Mouse (Mus musculus): ENCODE results near the gene Cemip2.

Gene Cemip2

GRCm38 (mm10) chr19:21781066-21781786 is 3.1 kb downstream of the Cemip2 start:
- peak; percentile 69 for DNase-seq

DNA sequence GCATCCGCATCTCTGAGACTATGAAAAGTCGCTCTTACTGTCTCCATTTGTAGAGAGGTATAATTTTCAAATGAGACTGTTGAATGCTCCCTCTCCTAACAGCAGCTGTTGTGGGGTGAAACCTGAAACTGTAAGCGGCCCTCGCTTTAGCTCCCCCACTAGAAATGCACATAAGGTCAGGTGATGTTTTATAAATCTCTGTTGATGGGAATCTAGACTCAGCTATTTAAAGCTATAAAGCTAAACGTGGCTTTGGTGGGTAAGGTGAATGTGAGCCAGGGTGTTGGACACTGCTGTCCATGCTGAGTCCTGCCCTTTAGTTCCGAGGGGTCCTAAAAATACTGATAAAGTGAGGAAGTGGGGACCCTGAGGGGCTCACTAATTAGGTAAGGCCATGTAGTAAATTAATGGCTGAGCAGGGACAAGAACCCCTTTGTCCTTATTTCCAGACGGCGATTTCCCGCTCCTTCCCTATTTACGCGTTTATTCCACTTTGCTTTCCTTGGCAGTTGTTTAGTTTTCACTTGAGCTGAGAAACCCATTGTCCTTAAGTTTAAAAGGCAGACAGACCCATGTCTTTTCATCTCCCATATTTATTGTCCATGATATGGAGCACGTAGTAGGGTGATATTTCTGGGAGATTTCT is 3.8 kb downstream of the Cemip2 start:
- peak; percentile 67 for DNase-seq

DNA sequence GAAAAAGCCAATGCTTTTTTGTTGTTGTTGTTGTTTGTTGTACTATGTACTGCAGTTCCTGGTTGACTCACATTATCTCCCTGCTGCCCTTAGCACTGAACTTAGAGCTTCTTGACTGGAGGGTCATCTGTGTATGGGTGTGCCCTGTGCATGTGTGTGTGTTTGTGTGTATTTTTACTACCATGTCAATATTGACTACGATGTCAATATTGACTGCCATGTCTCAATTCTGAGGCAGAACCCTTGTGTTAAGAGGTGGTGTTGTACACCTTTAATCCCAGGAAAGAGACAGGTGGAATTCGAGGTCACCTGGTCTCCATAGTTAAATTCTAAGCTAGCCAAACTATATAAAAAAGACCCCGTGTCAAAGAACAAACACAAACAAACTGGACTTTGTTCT is 5.6 kb downstream of the Cemip2 start:
- DNase-seq: no peak

DNA sequence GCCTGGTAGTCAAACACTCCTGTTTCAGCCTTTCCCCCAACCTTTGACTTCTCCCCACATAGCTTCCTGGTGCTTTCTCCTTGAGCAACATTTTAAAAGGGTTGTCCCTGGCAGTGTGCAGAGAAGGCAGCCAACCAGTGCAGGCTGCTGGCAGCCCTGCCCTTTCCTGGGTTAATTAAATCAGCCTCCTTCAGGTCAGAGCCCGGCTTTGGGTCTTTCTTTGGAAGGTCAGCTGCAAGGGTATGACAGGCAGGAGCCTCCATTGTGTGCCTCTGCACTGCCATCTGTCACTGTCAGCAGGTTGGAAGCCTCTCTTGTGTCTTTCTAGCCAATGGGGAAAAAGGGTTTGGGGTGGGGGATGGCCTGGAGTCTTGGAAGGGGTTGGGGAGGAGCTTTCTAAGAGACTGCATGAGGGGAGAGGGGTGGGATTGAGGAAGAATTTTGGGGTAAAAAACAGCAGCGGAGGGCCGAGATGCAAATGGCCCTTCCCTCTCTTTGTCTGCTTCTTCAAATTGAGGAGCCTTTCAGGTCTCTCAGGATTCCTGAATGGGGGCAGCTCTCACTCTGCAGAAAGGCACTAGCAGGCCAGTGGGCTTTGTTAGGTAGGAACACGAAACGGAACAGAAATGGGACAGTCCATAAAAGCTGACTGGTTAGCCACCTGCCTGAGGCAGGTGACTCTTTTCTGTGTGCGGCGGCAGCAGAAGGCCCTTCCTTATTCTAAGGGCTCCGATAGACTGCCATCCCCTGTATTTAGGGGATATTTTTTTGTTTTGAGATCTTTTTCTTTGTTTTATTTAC is 6.4 kb downstream of the Cemip2 start:
- DNase-seq: peak; percentile 91

DNA sequence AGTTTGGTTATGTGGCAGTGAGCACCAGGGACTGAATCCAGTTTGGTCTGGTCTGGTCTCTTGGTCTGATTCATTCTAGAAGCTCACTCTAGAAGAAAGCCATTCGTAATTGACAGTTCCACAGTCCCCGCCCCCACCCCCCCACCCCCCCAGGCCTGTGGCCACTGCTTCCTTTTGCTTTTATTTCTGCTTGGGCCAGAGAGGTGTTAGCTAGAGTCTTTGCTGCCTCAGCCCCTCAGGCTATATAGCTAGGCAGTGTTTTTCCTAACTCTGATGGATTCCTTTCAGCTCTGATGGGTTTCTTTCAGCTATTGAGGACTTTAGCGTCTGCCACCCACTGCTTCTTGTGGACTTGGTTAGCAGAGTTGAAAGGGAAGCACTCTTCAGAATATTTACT is 7.0 kb downstream of the Cemip2 start:
- no peak for DNase-seq

DNA sequence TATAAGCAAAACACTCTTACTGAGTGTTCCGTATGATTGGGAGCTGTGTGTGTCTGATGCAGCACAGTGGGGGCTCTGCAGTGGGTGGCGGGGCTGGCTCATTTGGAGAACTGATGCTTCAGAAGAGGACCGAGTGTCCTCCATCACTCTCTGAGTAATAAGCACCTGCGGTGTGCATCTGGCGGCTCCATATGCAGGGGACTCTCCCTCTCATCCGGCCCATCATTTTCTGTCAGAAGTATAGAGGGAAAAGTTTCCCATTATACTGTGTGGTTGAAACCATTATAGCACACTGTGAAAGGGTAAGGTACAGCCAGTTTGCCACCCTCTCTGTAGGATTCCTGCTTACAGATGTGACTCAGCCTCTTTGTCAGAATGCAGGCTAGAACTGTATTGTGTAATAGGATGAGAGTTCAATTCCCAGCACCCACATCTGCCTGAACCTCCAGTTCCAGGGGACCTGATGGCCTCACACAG is 8.9 kb downstream of the Cemip2 start:
- no peak for DNase-seq

- peak; percentile 59 for DNase-seq
Observed at GRCm38 (mm10) chr19:21788999-21789398, 10.9 kb downstream of the Cemip2 start.

DNA sequence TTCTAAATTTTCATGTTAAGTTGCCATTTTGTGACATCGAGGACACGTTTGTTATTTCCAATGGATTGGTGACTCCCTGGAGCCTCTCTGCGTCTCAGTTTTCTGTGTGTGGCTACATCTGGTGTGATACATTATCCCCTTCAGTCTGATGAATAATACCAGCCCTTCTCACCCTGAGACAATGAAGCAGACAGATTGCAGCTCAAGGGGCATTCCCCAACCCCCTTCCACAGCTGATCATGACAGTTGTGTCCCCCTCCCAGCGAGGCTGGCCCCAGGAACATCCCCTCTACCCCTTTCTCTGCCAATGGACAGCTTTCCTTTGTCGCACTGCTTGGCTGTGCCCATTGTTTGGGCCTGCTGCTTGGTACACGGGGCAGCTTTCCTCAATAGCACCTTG is 11.5 kb downstream of the Cemip2 start:
- peak; percentile 87 for DNase-seq

DNA sequence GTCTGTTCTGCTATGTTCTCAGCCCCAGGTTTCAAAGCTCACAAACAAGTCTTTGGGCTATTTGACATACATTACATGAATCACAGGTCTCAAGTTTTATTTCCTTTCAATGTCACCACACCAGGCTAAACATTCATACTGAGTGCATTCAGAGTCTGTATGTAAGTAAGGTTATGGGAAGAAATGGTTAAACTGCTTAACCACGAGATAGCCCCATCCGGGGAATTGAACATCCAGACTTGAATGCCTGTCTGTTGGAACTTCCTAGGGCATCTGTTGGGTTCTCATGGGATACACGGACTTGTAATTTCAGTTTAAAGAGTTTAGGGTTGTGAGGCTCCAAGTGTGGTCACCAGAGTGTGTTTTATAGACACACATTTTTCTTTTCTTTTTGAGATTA is 13.2 kb downstream of the Cemip2 start:
- no peak for DNase-seq

DNA sequence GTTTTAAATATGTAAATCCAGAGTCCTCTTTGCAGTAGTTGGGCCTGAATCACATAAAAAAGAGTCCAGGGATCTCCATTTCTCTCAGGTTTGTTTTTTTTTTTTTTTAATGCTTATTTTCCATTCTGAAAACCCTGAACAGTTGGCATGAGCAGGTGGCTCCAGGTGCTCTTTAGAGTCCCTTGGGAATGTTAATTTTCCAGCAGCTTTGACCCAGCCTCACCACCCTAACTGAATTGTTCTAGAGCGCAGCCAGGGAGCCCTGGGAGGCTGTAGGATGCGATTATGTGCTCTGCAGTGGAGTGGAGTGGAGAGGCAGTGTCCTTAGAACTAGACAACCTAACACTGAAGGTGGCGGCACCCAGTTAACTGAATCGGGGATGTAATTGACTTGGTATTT is 13.7 kb downstream of the Cemip2 start:
- DNase-seq: no peak

GRCm38 (mm10) chr19:21792587-21793175 is 14.5 kb downstream of the Cemip2 start:
- DNase-seq: no peak

DNA sequence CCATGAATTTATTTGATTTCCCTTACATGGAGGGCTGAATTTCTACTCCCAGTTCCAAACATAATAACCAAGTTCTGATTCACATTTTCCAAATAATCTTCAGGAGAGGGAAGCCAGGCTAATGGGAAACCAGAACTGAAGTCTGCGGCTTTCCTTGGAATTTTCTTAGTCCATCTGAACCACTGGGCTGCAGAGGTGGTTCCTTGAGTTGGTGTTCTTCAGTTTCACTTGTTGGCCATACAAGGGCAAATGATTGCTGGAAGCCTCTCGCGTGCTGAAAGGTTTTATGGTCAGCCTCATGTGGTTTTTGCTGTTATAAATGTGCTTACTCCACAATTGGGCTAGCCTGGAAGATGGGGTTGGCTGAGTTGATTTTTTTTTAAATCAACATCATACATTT is 16.4 kb downstream of the Cemip2 start:
- DNase-seq: no peak

DNA sequence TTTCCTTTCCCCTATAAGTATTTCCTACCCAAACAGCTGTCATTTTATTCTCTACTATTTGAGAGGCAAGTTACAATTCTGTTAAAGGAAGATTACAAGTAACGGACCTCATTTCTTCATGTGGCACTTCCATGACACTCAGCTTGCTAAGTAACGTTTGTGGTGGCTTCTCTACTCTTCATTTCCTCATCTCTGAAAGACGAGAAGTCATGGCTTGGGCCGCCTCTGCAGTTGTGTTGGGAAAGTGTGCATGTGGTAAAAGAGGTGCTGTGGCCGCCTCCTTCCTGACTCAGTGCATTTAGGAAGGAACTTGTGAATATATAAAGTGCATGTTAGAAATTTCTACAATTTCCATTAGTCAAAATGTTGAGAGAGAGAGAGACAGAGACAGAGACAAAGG is 18.2 kb downstream of the Cemip2 start:
- DNase-seq: no peak

DNA sequence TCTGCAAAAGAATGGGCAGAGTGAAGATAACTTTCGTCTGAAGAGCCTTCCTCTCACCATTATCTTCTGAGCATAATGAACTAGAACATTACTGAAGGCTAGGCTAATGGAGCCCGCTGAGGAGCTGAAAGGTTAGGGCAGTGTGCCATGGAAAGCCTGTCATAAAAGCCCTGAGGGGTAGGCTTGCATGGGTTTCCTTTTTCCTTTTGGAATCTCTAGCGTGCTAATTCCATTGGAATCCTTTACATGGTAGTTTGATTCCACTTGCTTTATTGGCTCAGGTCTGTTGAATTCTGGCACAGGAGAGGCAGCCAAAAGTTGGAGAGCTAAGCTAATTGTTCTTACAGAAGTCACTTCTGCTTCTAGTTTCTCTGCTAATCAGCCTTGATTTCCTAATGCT is 20.6 kb downstream of the Cemip2 start:
- DNase-seq: no peak

DNA sequence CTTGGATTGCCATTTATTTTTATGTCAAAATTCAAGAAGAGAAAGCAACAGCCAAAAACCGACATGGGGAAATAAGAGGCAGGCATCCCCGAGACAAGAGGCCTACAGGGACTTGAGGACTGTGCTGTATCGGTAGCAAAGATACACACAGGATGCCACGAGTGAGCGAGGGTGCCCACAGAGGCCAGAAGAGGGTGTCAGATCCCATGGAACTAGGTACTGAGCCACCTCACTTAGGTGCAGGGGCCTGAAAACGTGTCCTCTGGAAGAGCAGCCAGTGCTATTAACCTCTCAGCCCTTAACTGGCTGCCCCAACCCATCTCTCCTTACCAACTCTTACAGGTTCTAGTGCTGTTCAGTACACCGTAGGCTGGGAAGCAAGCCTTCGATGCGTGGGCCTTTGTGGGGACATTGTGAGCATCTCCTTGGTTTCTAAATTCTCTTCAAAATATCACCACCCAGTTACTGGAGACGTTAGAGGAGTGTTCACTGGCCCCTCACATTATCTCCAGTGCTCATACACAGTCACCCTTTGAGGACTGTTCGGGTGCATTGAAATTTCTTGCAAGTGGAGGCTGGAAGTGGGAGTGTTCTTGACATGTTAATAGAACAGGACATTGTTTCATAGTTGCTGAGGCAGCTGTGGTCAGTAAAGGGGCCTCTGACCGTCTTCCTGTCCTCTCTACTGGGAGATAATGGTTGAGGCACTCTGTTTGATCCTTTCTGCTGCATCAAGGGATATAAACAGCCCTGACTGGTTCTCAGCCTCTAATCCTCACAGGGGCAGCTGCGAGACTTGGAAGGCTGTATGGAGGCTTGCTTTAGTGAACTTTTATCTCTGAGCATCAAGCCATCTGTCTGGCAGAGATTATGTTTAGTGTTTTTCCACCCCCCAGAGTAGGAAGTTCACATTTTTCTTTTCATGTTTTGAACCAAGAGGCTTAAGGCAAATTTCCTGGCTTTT is 21.6 kb downstream of the Cemip2 start:
- DNase-seq: peak; percentile 72

- DNase-seq: no peak
Observed at GRCm38 (mm10) chr19:21804488-21804887, 26.3 kb downstream of the Cemip2 start.

DNA sequence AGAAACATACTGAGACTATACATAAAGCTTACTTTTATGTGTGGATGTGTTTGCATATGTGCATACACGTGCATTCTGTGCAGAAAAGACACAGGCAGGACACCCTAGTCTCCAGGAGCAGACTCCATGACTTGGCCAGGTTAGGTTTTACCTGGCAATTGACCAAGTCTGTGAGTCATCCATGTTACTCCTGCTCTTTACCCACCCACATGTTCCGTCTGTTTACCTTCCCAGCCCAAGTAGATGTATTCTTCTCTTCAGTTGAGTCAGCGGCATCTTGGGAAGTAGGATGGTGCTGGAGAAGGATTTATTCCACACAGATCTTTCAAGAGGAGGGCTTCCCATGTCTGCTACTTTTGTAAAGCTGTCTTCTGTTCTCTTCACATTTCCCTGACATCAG is 27.2 kb downstream of the Cemip2 start:
- DNase-seq: no peak

- DNase-seq: no peak
Observed at GRCm38 (mm10) chr19:21810135-21810534, 32.0 kb downstream of the Cemip2 start.

- no peak for DNase-seq
Observed at GRCm38 (mm10) chr19:21813560-21813959, 35.4 kb downstream of the Cemip2 start.

GRCm38 (mm10) chr19:21814433-21815020 is 36.4 kb downstream of the Cemip2 start:
- no peak for DNase-seq

- no peak for DNase-seq
Observed at GRCm38 (mm10) chr19:21816260-21816659, 38.1 kb downstream of the Cemip2 start.
